Mouse (Mus musculus) E14TG2a.4 (cell line): Measurements from ENCODE around the gene Lrrc7.

Experiments used
- CTCF ChIP-seq: conservative IDR thresholded peaks from 2 replicates; pipeline ENCODE4 v1.5.1; 2014; ENCODE audit warnings: low read length
- NANOG ChIP-seq: IDR thresholded peaks from 2 replicates; pipeline ENCODE4 v1.6.1; 2014; ENCODE audit warnings: borderline replicate concordance, low read length, mixed read lengths
- POU5F1 ChIP-seq: IDR thresholded peaks from 2 replicates; pipeline ENCODE4 v1.6.1; 2014; ENCODE audit warnings: low read length, borderline replicate concordance

- TF ChIP-seq CTCF (no peak), POU5F1 (no peak), NANOG (no peak)
Observed at GRCm38 (mm10) chr3:158093919-158094318, 468.1 kb downstream of the Lrrc7 start.
